Mouse (Mus musculus): ENCODE measurements at regions not wholly inside any gene's neighbourhood (a gene's known extent, or its start where the extent isn't known, plus 50 kb on each side); places are given as distances from the start of the nearest gene placed in this dataset.
"Not testable (repeated sequence)": the region's sequence is repeated elsewhere in the genome, so short reads cannot be mapped to it uniquely, and the experiment has no call there.

DNA sequence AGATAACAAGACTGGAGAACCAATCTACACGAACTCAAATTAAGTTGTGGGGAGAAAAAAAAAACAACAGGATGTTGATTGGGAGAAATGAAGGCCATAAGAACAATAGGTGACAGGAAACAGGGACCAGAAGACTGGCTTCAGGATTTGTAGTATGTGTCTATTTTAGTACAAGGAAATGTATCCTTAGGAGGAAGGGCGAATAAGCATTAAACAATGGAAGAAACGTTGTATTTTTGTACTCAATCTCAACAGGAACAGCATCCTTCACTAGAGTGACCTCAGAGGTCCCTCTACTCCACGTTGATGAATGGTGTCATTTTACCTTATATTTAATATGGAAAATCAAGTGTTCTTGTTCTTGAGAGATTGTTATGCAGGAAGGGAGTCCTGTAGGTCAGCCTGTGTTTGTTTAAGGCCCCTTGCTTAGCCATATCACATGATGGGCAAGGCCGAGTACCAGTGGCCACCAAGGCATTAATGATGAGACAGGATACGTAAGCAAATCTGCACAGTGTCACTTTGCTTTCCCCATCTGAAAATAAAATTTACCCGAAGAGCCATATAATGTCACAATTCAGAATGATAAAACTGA is 832.0 kb downstream of the Diaph3 start:
- TF ChIP-seq EP300 (IDR thresholded peaks at IDR 0.05; ENCODE audit: low read depth): peak; percentile 71
- TF ChIP-seq CTCF (IDR thresholded peaks at IDR 0.05; ENCODE audit: low read depth): no peak
- Histone ChIP-seq H3K27ac (ENCODE audit: low read depth) (peak overlapping the region; percentile 50), H3K9ac (replicated peaks; ENCODE audit: low read depth, low read length) (no peak overlapping the region), H3K4me2 (ENCODE audit: low read depth, low read length) (no peak overlapping the region), H3K27me3 (ENCODE audit: control insufficient read depth, insufficient read depth, low read length) (no peaks in the 10 kb centered on the region), H3K9me3 (replicated peaks; ENCODE audit: control insufficient read depth, low read length) (no peaks in the 10 kb centered on the region), H3K4me3 (ENCODE audit: low read depth, low read length) (no peak overlapping the region), H3K36me3 (replicated peaks; ENCODE audit: control insufficient read depth, insufficient read depth, low read length) (no peaks in the 10 kb centered on the region), H3K4me1 (ENCODE audit: control insufficient read depth, insufficient read depth) (no peaks in the 10 kb centered on the region)
- no peak for DNase-seq (ENCODE audit: low spot score)
- 53% methylated on average over 7 of the region's 7 CpGs for WGBS
- ATAC-seq (ENCODE audit: insufficient read depth, low read depth): peak; percentile 60

GRCm38 (mm10) chr14:86307806-86308205 is 833.2 kb downstream of the Diaph3 start:
- Histone ChIP-seq H3K4me3 (ENCODE audit: low read depth, low read length) (no peak overlapping the region), H3K9ac (replicated peaks; ENCODE audit: low read depth, low read length) (no peak overlapping the region), H3K4me2 (ENCODE audit: low read depth, low read length) (no peak overlapping the region), H3K36me3 (replicated peaks; ENCODE audit: control insufficient read depth, insufficient read depth, low read length) (no peaks in the 10 kb centered on the region), H3K9me3 (replicated peaks; ENCODE audit: control insufficient read depth, low read length) (no peaks in the 10 kb centered on the region), H3K27me3 (ENCODE audit: control insufficient read depth, insufficient read depth, low read length) (no peaks in the 10 kb centered on the region), H3K4me1 (ENCODE audit: control insufficient read depth, insufficient read depth) (no peaks in the 10 kb centered on the region), H3K27ac (ENCODE audit: low read depth) (peak overlapping the region; percentile 26)
- no peak; the same call in 1 of the 2 replicates for ATAC-seq (ENCODE audit: insufficient read depth, low read depth)
- peak; percentile 57 for DNase-seq (ENCODE audit: low spot score)
- 21% methylated on average over 2 of the region's 2 CpGs for WGBS
- TF ChIP-seq CTCF (IDR thresholded peaks at IDR 0.05; ENCODE audit: low read depth) (peak; percentile 82), EP300 (IDR thresholded peaks at IDR 0.05; ENCODE audit: low read depth) (no peak)

- H3K27ac ChIP-seq (ENCODE audit: low read depth): no peak overlapping the region
- no peak overlapping the region for H3K9ac ChIP-seq (replicated peaks; ENCODE audit: low read depth, low read length)
- no peaks in the 10 kb centered on the region; the same call in 1 of the 2 replicates for H3K4me1 ChIP-seq (ENCODE audit: control insufficient read depth, insufficient read depth)
- H3K27me3 ChIP-seq (ENCODE audit: control insufficient read depth, insufficient read depth, low read length): no peaks in the 10 kb centered on the region
- H3K4me2 ChIP-seq (ENCODE audit: low read depth, low read length): no peak overlapping the region
- no peak for TF ChIP-seq CTCF (IDR thresholded peaks at IDR 0.05; ENCODE audit: low read depth)
- TF ChIP-seq EP300 (IDR thresholded peaks at IDR 0.05; ENCODE audit: low read depth): no peak
- ATAC-seq (ENCODE audit: insufficient read depth, low read depth) (no peak), DNase-seq (ENCODE audit: low spot score) (no peak)
- no peaks in the 10 kb centered on the region for H3K9me3 ChIP-seq (replicated peaks; ENCODE audit: control insufficient read depth, low read length)
- no peaks in the 10 kb centered on the region for H3K36me3 ChIP-seq (replicated peaks; ENCODE audit: control insufficient read depth, insufficient read depth, low read length)
- no peak overlapping the region for H3K4me3 ChIP-seq (ENCODE audit: low read depth, low read length)
- WGBS: 63% methylated on average over 5 of the region's 5 CpGs
Observed at GRCm38 (mm10) chr14:86301666-86302065, 839.4 kb downstream of the Diaph3 start.

DNA sequence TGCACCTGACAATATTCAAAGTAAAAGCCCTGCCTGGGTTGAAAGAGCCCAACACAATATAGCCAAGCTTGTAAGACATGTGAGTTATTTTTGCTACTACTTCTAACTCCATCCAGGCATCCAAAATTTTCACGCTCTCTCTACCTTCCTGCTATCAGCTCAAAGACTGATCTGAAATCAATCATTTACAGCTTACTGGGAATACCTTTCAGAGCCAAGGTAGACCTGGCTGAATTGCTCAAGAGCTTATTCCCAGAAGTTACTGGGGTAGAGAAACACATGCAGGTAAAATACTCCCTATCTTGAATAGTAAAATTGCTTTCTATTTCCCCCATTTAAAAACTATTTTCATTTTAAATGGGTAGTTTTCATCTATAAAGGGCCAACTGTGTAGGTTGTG is 840.2 kb downstream of the Diaph3 start:
- DNase-seq (ENCODE audit: low spot score) (no peak), ATAC-seq (ENCODE audit: insufficient read depth, low read depth) (no peak)
- no peak for TF ChIP-seq CTCF (IDR thresholded peaks at IDR 0.05; ENCODE audit: low read depth)
- TF ChIP-seq EP300 (IDR thresholded peaks at IDR 0.05; ENCODE audit: low read depth): no peak
- Histone ChIP-seq H3K9ac (replicated peaks; ENCODE audit: low read depth, low read length) (no peak overlapping the region), H3K4me2 (ENCODE audit: low read depth, low read length) (no peak overlapping the region), H3K27ac (ENCODE audit: low read depth) (no peak overlapping the region), H3K36me3 (replicated peaks; ENCODE audit: control insufficient read depth, insufficient read depth, low read length) (no peaks in the 10 kb centered on the region), H3K27me3 (ENCODE audit: control insufficient read depth, insufficient read depth, low read length) (no peaks in the 10 kb centered on the region), H3K4me3 (ENCODE audit: low read depth, low read length) (no peak overlapping the region), H3K9me3 (replicated peaks; ENCODE audit: control insufficient read depth, low read length) (no peaks in the 10 kb centered on the region), H3K4me1 (ENCODE audit: control insufficient read depth, insufficient read depth) (no peaks in the 10 kb centered on the region; the same call in 1 of the 2 replicates)
- WGBS: 63% methylated on average over 1 of the region's 1 CpGs

- Histone ChIP-seq H3K4me3 (ENCODE audit: low read depth, low read length) (no peak overlapping the region), H3K36me3 (replicated peaks; ENCODE audit: control insufficient read depth, insufficient read depth, low read length) (no peaks in the 10 kb centered on the region), H3K4me2 (ENCODE audit: low read depth, low read length) (no peak overlapping the region), H3K9ac (replicated peaks; ENCODE audit: low read depth, low read length) (no peak overlapping the region), H3K4me1 (ENCODE audit: control insufficient read depth, insufficient read depth) (no peaks in the 10 kb centered on the region; the same call in 1 of the 2 replicates), H3K27me3 (ENCODE audit: control insufficient read depth, insufficient read depth, low read length) (no peaks in the 10 kb centered on the region), H3K27ac (ENCODE audit: low read depth) (no peak overlapping the region), H3K9me3 (replicated peaks; ENCODE audit: control insufficient read depth, low read length) (no peaks in the 10 kb centered on the region)
- 60% methylated on average over 2 of the region's 2 CpGs for WGBS
- no peak for ATAC-seq (ENCODE audit: insufficient read depth, low read depth)
- TF ChIP-seq EP300 (IDR thresholded peaks at IDR 0.05; ENCODE audit: low read depth): no peak
- TF ChIP-seq CTCF (IDR thresholded peaks at IDR 0.05; ENCODE audit: low read depth): no peak
- DNase-seq (ENCODE audit: low spot score): no peak
Observed at GRCm38 (mm10) chr14:86297991-86298390, 843.0 kb downstream of the Diaph3 start.

GRCm38 (mm10) chr14:86294606-86295005 is 846.4 kb downstream of the Diaph3 start:
- not testable (repeated sequence) for H3K4me3 ChIP-seq (ENCODE audit: low read depth, low read length); H3K4me1 ChIP-seq (ENCODE audit: control insufficient read depth, insufficient read depth); H3K9ac ChIP-seq (replicated peaks; ENCODE audit: low read depth, low read length); ATAC-seq (ENCODE audit: insufficient read depth, low read depth); H3K4me2 ChIP-seq (ENCODE audit: low read depth, low read length); H3K27me3 ChIP-seq (ENCODE audit: control insufficient read depth, insufficient read depth, low read length); H3K27ac ChIP-seq (ENCODE audit: low read depth); H3K9me3 ChIP-seq (replicated peaks; ENCODE audit: control insufficient read depth, low read length); H3K36me3 ChIP-seq (replicated peaks; ENCODE audit: control insufficient read depth, insufficient read depth, low read length); DNase-seq (ENCODE audit: low spot score)
- WGBS: 77% methylated on average over 5 of the region's 5 CpGs
